Mouse (Mus musculus): ENCODE data around the gene Fgfr2. TPM values are rescaled to one million over a fixed set of nuclear protein-coding genes. Genes with fewer than 3 reads are reported as not detected.
"Not testable (repeated sequence)": the region's sequence is repeated elsewhere in the genome, so short reads cannot be mapped to it uniquely, and the experiment has no call there.

Fgfr2 gene
- total and polyA plus RNA-seq, 2 experiments from 2014 or later = 17.1 to 47.6 TPM

DNA sequence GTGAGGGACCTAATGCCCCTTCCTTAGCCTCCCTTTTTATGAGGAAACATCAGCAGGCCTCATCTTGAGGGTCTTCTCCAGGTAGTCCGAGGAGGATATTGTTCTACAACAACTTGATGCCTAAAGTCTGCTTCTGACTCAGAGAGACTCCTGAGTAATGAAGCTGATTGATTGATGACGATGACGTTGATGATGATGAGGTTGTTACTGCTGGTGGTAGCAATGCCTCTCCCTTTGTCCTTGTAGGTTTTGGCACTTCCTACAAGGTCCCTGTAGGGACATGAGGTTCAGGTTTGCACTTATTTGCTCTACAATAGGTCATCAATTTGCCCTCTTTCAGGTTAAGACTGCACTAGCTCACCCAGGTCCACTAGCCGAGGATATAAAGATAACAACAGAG, 2977.9 kb downstream of the Fgfr2 start:
- Histone ChIP-seq H3K4me2 (ENCODE audit: low read depth) (no peak overlapping the region), H3K27me3 (ENCODE audit: insufficient read depth, low read length) (no peaks in the 10 kb centered on the region), H3K4me1 (ENCODE audit: insufficient read depth) (no peaks in the 10 kb centered on the region), H3K36me3 (ENCODE audit: insufficient read depth) (no peaks in the 10 kb centered on the region), H3K9me3 (ENCODE audit: low read length) (no peaks in the 10 kb centered on the region), H3K4me3 (ENCODE audit: low read depth, low read length) (no peak overlapping the region), H3K27ac (ENCODE audit: low read depth, low read length) (no peak overlapping the region), H3K9ac (no peak overlapping the region)
- TF ChIP-seq CTCF (IDR thresholded peaks at IDR 0.05; ENCODE audit: low read depth) = no peak
- 93% methylated on average over 4 of the region's 4 CpGs for WGBS
- ATAC-seq (no peak), DNase-seq (no peak)

DNA sequence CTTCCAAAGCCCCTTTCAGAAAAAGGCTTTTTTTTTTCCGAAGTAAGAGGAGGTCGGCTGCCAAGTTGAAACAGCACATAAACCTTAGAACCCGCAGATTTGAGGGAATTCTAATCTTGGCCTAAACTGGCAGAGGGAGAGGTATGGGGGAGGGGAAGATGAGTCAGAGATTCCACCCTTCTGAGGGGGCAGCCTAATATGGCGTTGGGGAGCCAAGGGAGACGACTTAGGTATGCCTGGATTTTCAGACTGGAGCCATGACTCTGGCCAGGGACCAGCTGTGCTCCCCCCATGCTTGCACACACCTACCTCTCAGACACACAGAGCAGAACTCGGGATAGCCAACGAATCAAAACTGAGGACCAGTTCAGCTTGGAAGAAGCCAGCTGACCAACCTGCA, 2979.8 kb downstream of the Fgfr2 start:
- Histone ChIP-seq H3K9ac (no peak overlapping the region), H3K4me3 (ENCODE audit: low read depth, low read length) (no peak overlapping the region), H3K36me3 (ENCODE audit: insufficient read depth) (no peaks in the 10 kb centered on the region), H3K27me3 (ENCODE audit: insufficient read depth, low read length) (no peaks in the 10 kb centered on the region), H3K4me1 (ENCODE audit: insufficient read depth) (no peaks in the 10 kb centered on the region), H3K9me3 (ENCODE audit: low read length) (no peaks in the 10 kb centered on the region), H3K27ac (ENCODE audit: low read depth, low read length) (no peak overlapping the region), H3K4me2 (ENCODE audit: low read depth) (no peak overlapping the region)
- TF ChIP-seq CTCF (IDR thresholded peaks at IDR 0.05; ENCODE audit: low read depth) = no peak
- ATAC-seq (no peak), DNase-seq (no peak)
- WGBS = 59% methylated on average over 7 of the region's 7 CpGs

DNA sequence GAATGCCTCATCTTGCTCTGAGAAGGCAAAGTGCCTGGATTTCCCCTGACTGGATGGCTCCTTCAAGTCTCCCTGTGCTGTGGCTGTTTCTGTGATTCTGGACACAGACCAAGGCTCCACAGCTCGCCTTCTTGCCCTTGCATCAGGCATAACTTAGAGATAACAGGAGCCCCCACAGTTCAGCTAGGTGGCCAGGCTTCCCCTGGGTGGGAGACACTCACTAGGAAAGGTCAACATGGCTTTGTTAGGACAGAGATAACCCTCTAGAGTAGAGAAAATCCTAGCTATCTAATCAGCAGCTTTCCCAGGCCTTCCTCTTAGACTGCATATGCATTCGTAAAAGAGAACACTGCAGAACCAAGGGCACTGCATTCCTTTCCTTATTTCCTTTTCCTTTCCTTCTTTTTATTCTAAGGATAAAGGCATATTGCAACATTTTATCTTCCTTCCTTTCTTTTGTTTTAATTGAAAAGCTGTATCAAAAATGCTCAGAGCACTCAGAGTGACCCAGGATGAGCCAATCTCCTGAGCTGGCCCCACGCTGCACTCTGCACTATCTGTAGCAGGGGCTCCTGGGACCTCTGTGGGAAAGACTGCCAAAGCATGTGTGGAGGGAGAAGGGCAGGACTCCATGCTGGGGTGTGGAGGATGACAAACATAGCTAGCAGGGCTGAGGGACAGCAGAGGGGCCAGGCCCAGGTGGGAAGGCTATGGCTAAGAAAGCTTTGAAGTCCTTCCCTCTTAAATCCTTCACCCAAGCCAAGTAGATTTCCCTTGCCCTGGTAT, 2981.9 kb downstream of the Fgfr2 start:
- Histone ChIP-seq H3K27me3 (ENCODE audit: insufficient read depth, low read length) (no peaks in the 10 kb centered on the region), H3K9ac (no peak overlapping the region), H3K27ac (ENCODE audit: low read depth, low read length) (no peak overlapping the region), H3K4me3 (ENCODE audit: low read depth, low read length) (no peak overlapping the region), H3K9me3 (ENCODE audit: low read length) (no peaks in the 10 kb centered on the region), H3K4me1 (ENCODE audit: insufficient read depth) (no peaks in the 10 kb centered on the region), H3K36me3 (ENCODE audit: insufficient read depth) (no peaks in the 10 kb centered on the region), H3K4me2 (ENCODE audit: low read depth) (no peak overlapping the region)
- no peak for DNase-seq
- TF ChIP-seq CTCF (IDR thresholded peaks at IDR 0.05; ENCODE audit: low read depth) = no peak
- ATAC-seq = no peak
- WGBS = 80% methylated on average over 3 of the region's 3 CpGs

DNA sequence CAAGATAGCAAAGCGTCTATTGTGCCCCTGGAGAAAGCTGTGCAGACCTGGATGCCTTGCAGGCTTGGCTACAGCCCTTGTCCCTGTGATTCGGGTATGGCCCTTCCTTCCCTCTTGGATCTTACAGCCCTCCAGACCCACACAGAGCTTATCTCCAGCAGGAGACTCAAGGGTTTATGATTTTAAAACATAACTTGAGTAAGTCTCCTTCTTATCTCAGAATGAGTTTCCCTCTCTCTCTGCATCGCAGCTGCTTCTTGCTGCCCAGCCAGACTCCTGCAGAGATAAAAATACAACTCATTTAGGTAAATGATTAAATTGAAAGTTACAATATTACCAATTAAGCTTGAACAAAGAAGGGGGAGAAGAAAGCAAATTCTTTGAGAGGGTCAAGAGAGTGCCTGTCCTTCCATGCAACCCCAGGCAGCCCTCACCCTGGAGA, 2988.2 kb downstream of the Fgfr2 start:
- no peaks in the 10 kb centered on the region for H3K36me3 ChIP-seq (ENCODE audit: insufficient read depth)
- no peak overlapping the region for H3K4me2 ChIP-seq (ENCODE audit: low read depth)
- DNase-seq (no peak), ATAC-seq (no peak)
- H3K4me1 ChIP-seq (ENCODE audit: insufficient read depth) = no peaks in the 10 kb centered on the region
- TF ChIP-seq CTCF (IDR thresholded peaks at IDR 0.05; ENCODE audit: low read depth) = no peak
- no peaks in the 10 kb centered on the region for H3K27me3 ChIP-seq (ENCODE audit: insufficient read depth, low read length)
- H3K9ac ChIP-seq = no peak overlapping the region
- no peaks in the 10 kb centered on the region for H3K9me3 ChIP-seq (ENCODE audit: low read length)
- no peak overlapping the region for H3K4me3 ChIP-seq (ENCODE audit: low read depth, low read length)
- 63% methylated on average over 3 of the region's 3 CpGs for WGBS
- H3K27ac ChIP-seq (ENCODE audit: low read depth, low read length) = no peak overlapping the region

DNA sequence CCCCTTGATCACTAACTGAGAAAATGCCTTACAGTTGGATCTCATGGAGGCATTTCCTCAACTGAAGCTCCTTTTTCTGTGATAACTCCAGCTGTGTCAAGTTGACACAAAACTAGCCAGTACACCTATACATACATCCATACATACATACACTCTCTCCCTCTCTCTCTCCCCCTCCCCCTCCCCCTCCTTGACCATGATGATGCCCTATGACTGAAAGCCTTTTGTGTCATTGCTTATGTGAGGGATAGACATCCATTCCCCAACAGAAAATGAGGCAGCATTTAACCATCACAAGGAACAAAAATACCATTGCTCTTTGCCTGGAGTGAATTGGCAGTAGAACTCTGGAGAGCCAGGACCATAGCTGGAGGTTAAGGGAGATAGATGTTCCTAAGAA, 2988.7 kb downstream of the Fgfr2 start:
- H3K9ac ChIP-seq; H3K27me3 ChIP-seq (ENCODE audit: insufficient read depth, low read length); H3K27ac ChIP-seq (ENCODE audit: low read depth, low read length); H3K9me3 ChIP-seq (ENCODE audit: low read length); H3K4me1 ChIP-seq (ENCODE audit: insufficient read depth); H3K36me3 ChIP-seq (ENCODE audit: insufficient read depth); ATAC-seq; H3K4me3 ChIP-seq (ENCODE audit: low read depth, low read length); DNase-seq; H3K4me2 ChIP-seq (ENCODE audit: low read depth): not testable (repeated sequence)

DNA sequence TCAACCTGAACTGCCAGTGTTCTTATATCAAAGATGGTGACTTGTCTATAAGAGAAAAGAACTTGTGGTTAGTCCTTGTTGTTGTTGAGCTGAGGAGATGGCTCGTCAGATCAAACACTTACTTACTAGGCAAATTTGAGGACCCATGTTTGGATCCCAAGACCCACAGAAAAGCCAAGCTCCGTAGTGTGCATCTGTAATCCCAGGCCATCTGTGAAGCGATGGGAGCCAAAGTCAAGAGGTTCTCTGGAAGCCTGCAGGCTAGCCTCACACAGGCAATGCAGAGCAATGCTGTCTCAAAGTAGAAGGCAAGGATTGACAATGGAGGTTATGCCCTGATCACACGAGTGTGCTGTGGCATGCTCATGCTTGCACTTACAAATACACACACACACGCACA, 2992.9 kb downstream of the Fgfr2 start:
- Histone ChIP-seq H3K27ac (ENCODE audit: low read depth, low read length) (0 out of 2 replicates have a peak overlapping the region, but pooled peaks have one; percentile 51), H3K36me3 (ENCODE audit: insufficient read depth) (no peaks in the 10 kb centered on the region), H3K4me2 (ENCODE audit: low read depth) (no peak overlapping the region), H3K4me3 (ENCODE audit: low read depth, low read length) (no peak overlapping the region), H3K9me3 (ENCODE audit: low read length) (no peaks in the 10 kb centered on the region), H3K4me1 (ENCODE audit: insufficient read depth) (0 out of 2 replicates have a peak, but pooled peaks cover 3% of the 10 kb centered on the region), H3K27me3 (ENCODE audit: insufficient read depth, low read length) (no peaks in the 10 kb centered on the region), H3K9ac (no peak overlapping the region)
- DNase-seq (peak; percentile 27), ATAC-seq (no peak)
- TF ChIP-seq CTCF (IDR thresholded peaks at IDR 0.05; ENCODE audit: low read depth) = no peak
- 60% methylated on average over 5 of the region's 5 CpGs for WGBS

DNA sequence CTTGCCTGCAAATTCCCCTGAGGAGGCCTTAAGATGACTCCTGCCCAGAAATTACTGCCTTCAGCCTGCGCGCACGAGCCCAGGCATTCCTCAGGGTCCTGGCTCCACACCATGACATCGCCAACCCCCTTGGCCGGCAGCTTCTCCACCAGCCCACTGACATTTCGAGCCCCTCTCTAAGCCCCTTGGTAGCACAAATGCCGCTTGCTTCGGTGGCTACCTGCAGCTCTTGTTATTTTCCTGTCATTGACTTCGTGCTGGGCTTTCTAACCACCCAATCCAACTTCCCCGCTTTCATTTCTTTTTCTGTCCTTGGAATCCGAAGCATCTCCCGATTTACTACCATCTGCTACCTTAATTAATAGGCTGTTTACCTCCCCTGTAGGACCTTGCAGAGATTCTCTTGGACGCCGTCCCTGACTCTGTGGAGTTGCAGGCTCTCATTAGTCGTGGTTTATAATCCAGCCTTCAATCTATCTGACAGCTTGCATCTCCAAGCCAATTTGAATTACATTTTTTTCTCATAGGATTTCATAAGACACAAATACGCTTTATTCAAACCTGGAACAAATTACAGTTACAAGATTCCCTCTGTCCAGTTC, 2993.7 kb downstream of the Fgfr2 start:
- H3K4me1 ChIP-seq (ENCODE audit: insufficient read depth) = 0 out of 2 replicates have a peak, but pooled peaks cover 3% of the 10 kb centered on the region
- no peaks in the 10 kb centered on the region for H3K36me3 ChIP-seq (ENCODE audit: insufficient read depth)
- ATAC-seq (0 out of 2 replicates have a peak, but pooled peaks have one; percentile 43), DNase-seq (peak; percentile 62)
- H3K9me3 ChIP-seq (ENCODE audit: low read length) = no peaks in the 10 kb centered on the region
- TF ChIP-seq CTCF (IDR thresholded peaks at IDR 0.05; ENCODE audit: low read depth) = no peak
- H3K27me3 ChIP-seq (ENCODE audit: insufficient read depth, low read length) = no peaks in the 10 kb centered on the region
- H3K4me2 ChIP-seq (ENCODE audit: low read depth) = peak overlapping the region; percentile 25; the same call in 1 of the 2 replicates
- H3K9ac ChIP-seq = peak overlapping the region; percentile 14; the same call in 1 of the 2 replicates
- H3K27ac ChIP-seq (ENCODE audit: low read depth, low read length) = no peak overlapping the region
- WGBS = 17% methylated on average over 16 of the region's 16 CpGs
- H3K4me3 ChIP-seq (ENCODE audit: low read depth, low read length) = no peak overlapping the region

Data from forebrain, postnatal 0 days (tissue).